Mouse (Mus musculus) midbrain, embryonic 16.5 days (tissue): ENCODE results near the gene Foxl1. TPM values are rescaled to one million over a fixed set of nuclear protein-coding genes. Genes with fewer than 3 reads are reported as not detected.
A peak's percentile ranks its signal among the peaks of the same experiment; 100 is the strongest.

Experiments
- ATAC-seq: fragments of 200-750 bp; cut with Nextera tagmentation; 2 replicates; pipeline ENCODE4 v1.8.0; 2017; ENCODE audit warnings: moderate TSS enrichment
- H3K27ac ChIP-seq: fragments of 300-500 bp; sonication (generic); 2 replicates; pipeline ENCODE4 v1.5.1; 2014; ENCODE audit warnings: mild to moderate bottlenecking, low read length, mixed read lengths
- H3K27me3 ChIP-seq: fragments of 300-500 bp; sonication (generic); 2 replicates; pipeline ENCODE4 v1.6.1; 2014; ENCODE audit warnings: low read depth, low read length, mixed read lengths; ENCODE audit not compliant: control insufficient read depth, insufficient read depth
- H3K36me3 ChIP-seq: fragments of 300-500 bp; sonication (generic); 2 replicates; pipeline ENCODE4 v1.6.1; 2014; ENCODE audit warnings: mild to moderate bottlenecking, low read length, moderate library complexity, mixed read lengths; ENCODE audit not compliant: control insufficient read depth, insufficient read depth
- H3K4me1 ChIP-seq: fragments of 300-500 bp; sonication (generic); 2 replicates; pipeline ENCODE4 v1.6.1; 2014; ENCODE audit warnings: mild to moderate bottlenecking, low read length, mixed read lengths; ENCODE audit not compliant: control insufficient read depth, insufficient read depth
- H3K4me2 ChIP-seq: fragments of 300-500 bp; sonication (generic); 2 replicates; pipeline ENCODE4 v1.6.1; 2014; ENCODE audit warnings: mild to moderate bottlenecking, low read length, mixed read lengths
- H3K4me3 ChIP-seq: fragments of 300-500 bp; sonication (generic); 2 replicates; pipeline ENCODE4 v1.5.1; 2014; ENCODE audit warnings: low read depth, mild to moderate bottlenecking, low read length, moderate library complexity, mixed read lengths
- H3K9ac ChIP-seq: fragments of 300-500 bp; sonication (generic); 2 replicates; pipeline ENCODE4 v1.6.1; 2014; ENCODE audit warnings: low read depth, low read length, mixed read lengths
- H3K9me3 ChIP-seq: fragments of 300-500 bp; sonication (generic); replicated peaks from 2 replicates; pipeline ENCODE4 v1.6.1; 2014; ENCODE audit warnings: mild to moderate bottlenecking, low read length, mixed read lengths; ENCODE audit not compliant: control insufficient read depth, poor library complexity, severe bottlenecking
- WGBS: fragments of 180-500 bp; shearing (Covaris S2); extraction: QIAGEN DNeasy Blood & Tissue Kit; methylation state at CpG from one replicate; pipeline ENCODE4 v1.1.7; 2014; 5-methylcytosine and 5-hydroxymethylcytosine counted together
- polyA plus RNA-seq: library from polyadenylated mRNA; unstranded; fragments of >200 nt; fragmentation: Nextera tagmentation; extraction: Ambion mirVana; gene quantifications from 2 replicates; pipeline ENCODE4 v1.2.1, GENCODE M21; 2015

The Foxl1 gene
- polyA plus RNA-seq, 1 experiment from 2014 or later = 0.06 TPM

GRCm38 (mm10) chr8:121113261-121113660, 14.5 kb upstream of the Foxl1 start:
- peak; percentile 63; the same call in 1 of the 2 replicates for ATAC-seq
- WGBS = under 1% methylated on average over 21 of the region's 21 CpGs

GRCm38 (mm10) chr8:121115136-121115535, 12.6 kb upstream of the Foxl1 start:
- H3K27ac ChIP-seq = no peak overlapping the region
- WGBS = under 1% methylated on average over 25 of the region's 25 CpGs
- no peak overlapping the region for H3K9ac ChIP-seq
- peaks cover 5% of the 10 kb centered on the region; the same call in 1 of the 2 replicates for H3K4me1 ChIP-seq
- H3K27me3 ChIP-seq = peaks cover 55% of the 10 kb centered on the region
- no peak overlapping the region for H3K4me3 ChIP-seq
- no peaks in the 10 kb centered on the region for H3K36me3 ChIP-seq
- ATAC-seq = no peak
- H3K9me3 ChIP-seq = no peaks in the 10 kb centered on the region; the same call in 1 of the 2 replicates
- no peak overlapping the region for H3K4me2 ChIP-seq

More at GRCm38 (mm10) chr8:121113261-121113660, 14.5 kb upstream of the Foxl1 start:
- Histone ChIP-seq H3K9ac (no peak overlapping the region), H3K4me3 (no peak overlapping the region), H3K27me3 (peaks cover 51% of the 10 kb centered on the region), H3K36me3 (no peaks in the 10 kb centered on the region), H3K9me3 (no peaks in the 10 kb centered on the region; the same call in 1 of the 2 replicates), H3K4me1 (peaks cover 5% of the 10 kb centered on the region; the same call in 1 of the 2 replicates), H3K27ac (no peak overlapping the region), H3K4me2 (0 out of 2 replicates have a peak overlapping the region, but pooled peaks have one; percentile 16)

- Histone ChIP-seq H3K4me2 (peak within 1 kb of the TSS; percentile 51), H3K4me3 (peak within 1 kb of the TSS; percentile 25), H3K36me3 (no peaks in the 10 kb centered on the region), H3K27me3 (peaks cover 58% of the 10 kb centered on the region), H3K9ac (no peak within 1 kb of the TSS), H3K9me3 (no peaks in the 10 kb centered on the region; the same call in 1 of the 2 replicates), H3K4me1 (peaks cover 5% of the 10 kb centered on the region; the same call in 1 of the 2 replicates), H3K27ac (no peak within 1 kb of the TSS)
- under 1% methylated on average over 25 of the region's 25 CpGs for WGBS
- no peak for ATAC-seq
Observed at GRCm38 (mm10) chr8:121115948-121116347, 11.8 kb upstream of the Foxl1 start, which contains the start of gene Foxc2. Gene Foxc2 (plus strand): TSS chr8:121116171.

- peak overlapping the region; percentile 51 for H3K4me2 ChIP-seq
- WGBS = under 1% methylated on average over 53 of the region's 55 CpGs
- H3K4me1 ChIP-seq = peaks cover 5% of the 10 kb centered on the region; the same call in 1 of the 2 replicates
- H3K27ac ChIP-seq = no peak overlapping the region
- peak overlapping the region; percentile 25 for H3K4me3 ChIP-seq
- ATAC-seq = no peak
- no peaks in the 10 kb centered on the region for H3K36me3 ChIP-seq
- H3K9ac ChIP-seq = no peak overlapping the region
- peaks cover 66% of the 10 kb centered on the region for H3K27me3 ChIP-seq
- no peaks in the 10 kb centered on the region; the same call in 1 of the 2 replicates for H3K9me3 ChIP-seq
Observed at GRCm38 (mm10) chr8:121116591-121117185, 11.1 kb upstream of the Foxl1 start.

GRCm38 (mm10) chr8:121117186-121117651, 10.5 kb upstream of the Foxl1 start:
- no peak for ATAC-seq
- peaks cover 69% of the 10 kb centered on the region for H3K27me3 ChIP-seq
- peaks cover 5% of the 10 kb centered on the region; the same call in 1 of the 2 replicates for H3K4me1 ChIP-seq
- H3K27ac ChIP-seq = no peak overlapping the region
- no peaks in the 10 kb centered on the region; the same call in 1 of the 2 replicates for H3K9me3 ChIP-seq
- peak overlapping the region; percentile 25 for H3K4me3 ChIP-seq
- H3K9ac ChIP-seq = no peak overlapping the region
- under 1% methylated on average over 53 of the region's 62 CpGs for WGBS
- no peaks in the 10 kb centered on the region for H3K36me3 ChIP-seq
- H3K4me2 ChIP-seq = 0 out of 2 replicates have a peak overlapping the region, but pooled peaks have one; percentile 4

GRCm38 (mm10) chr8:121117906-121118305, 9.8 kb upstream of the Foxl1 start:
- Histone ChIP-seq H3K9me3 (no peaks in the 10 kb centered on the region; the same call in 1 of the 2 replicates), H3K4me1 (peaks cover 5% of the 10 kb centered on the region; the same call in 1 of the 2 replicates), H3K4me3 (peak overlapping the region; percentile 16; the same call in 1 of the 2 replicates), H3K36me3 (no peaks in the 10 kb centered on the region), H3K27ac (no peak overlapping the region), H3K9ac (no peak overlapping the region), H3K4me2 (no peak overlapping the region), H3K27me3 (peaks cover 71% of the 10 kb centered on the region)
- no peak for ATAC-seq
- WGBS = under 1% methylated on average over 28 of the region's 28 CpGs

- Histone ChIP-seq H3K27ac (no peak overlapping the region), H3K4me3 (no peak overlapping the region), H3K4me1 (peaks cover 5% of the 10 kb centered on the region; the same call in 1 of the 2 replicates), H3K4me2 (no peak overlapping the region), H3K36me3 (no peaks in the 10 kb centered on the region), H3K9me3 (no peaks in the 10 kb centered on the region; the same call in 1 of the 2 replicates), H3K9ac (no peak overlapping the region), H3K27me3 (peaks cover 76% of the 10 kb centered on the region)
- no peak for ATAC-seq
- 1% methylated on average over 18 of the region's 18 CpGs for WGBS
Observed at GRCm38 (mm10) chr8:121118634-121119420, 8.9 kb upstream of the Foxl1 start.

- no peak overlapping the region for H3K4me3 ChIP-seq
- WGBS = 2% methylated on average over 12 of the region's 12 CpGs
- no peaks in the 10 kb centered on the region for H3K36me3 ChIP-seq
Observed at GRCm38 (mm10) chr8:121119635-121120455, 7.9 kb upstream of the Foxl1 start.

More at GRCm38 (mm10) chr8:121119635-121120455, 7.9 kb upstream of the Foxl1 start:
- Histone ChIP-seq H3K4me2 (no peak overlapping the region), H3K9me3 (no peaks in the 10 kb centered on the region; the same call in 1 of the 2 replicates), H3K4me1 (peaks cover 5% of the 10 kb centered on the region; the same call in 1 of the 2 replicates), H3K27me3 (peaks cover 79% of the 10 kb centered on the region), H3K9ac (no peak overlapping the region), H3K27ac (no peak overlapping the region)
- no peak for ATAC-seq
